Mouse (Mus musculus) forebrain, postnatal 0 days (tissue): ENCODE data around the gene Entpd1. TPM values are rescaled to one million over a fixed set of nuclear protein-coding genes. Genes with fewer than 3 reads are reported as not detected.

Source experiments
- ATAC-seq: fragments of 200-750 bp; cut with Nextera tagmentation; 2 replicates; pipeline ENCODE4 v1.8.0; 2017; ENCODE audit warnings: mild to moderate bottlenecking, moderate library complexity
- DNase-seq: peaks from one replicate; pipeline ENCODE4 v3.0.0-alpha.2; 2015
- H3K27ac ChIP-seq: fragments of 300-500 bp; sonication (generic); 2 replicates; pipeline ENCODE4 v1.5.1; 2014; ENCODE audit warnings: low read depth, mild to moderate bottlenecking, antibody characterized with exemption, low read length, moderate library complexity, mixed read lengths
- H3K27me3 ChIP-seq: fragments of 300-500 bp; sonication (generic); 2 replicates; pipeline ENCODE4 v1.6.1; 2014; ENCODE audit warnings: mild to moderate bottlenecking, low read length, mixed read lengths; ENCODE audit not compliant: insufficient read depth
- H3K36me3 ChIP-seq: fragments of 300-500 bp; sonication (generic); 2 replicates; pipeline ENCODE4 v1.6.1; 2014; ENCODE audit warnings: mild to moderate bottlenecking, moderate library complexity; ENCODE audit not compliant: insufficient read depth
- H3K4me1 ChIP-seq: fragments of 300-500 bp; sonication (generic); 2 replicates; pipeline ENCODE4 v1.6.1; 2014; ENCODE audit warnings: antibody characterized with exemption; ENCODE audit not compliant: insufficient read depth
- H3K4me2 ChIP-seq: fragments of 300-500 bp; sonication (generic); 2 replicates; pipeline ENCODE4 v1.6.1; 2014; ENCODE audit warnings: low read depth, mild to moderate bottlenecking, moderate library complexity
- H3K4me3 ChIP-seq: fragments of 300-500 bp; sonication (generic); 2 replicates; pipeline ENCODE4 v1.5.1; 2014; ENCODE audit warnings: low read depth, low read length, mixed read lengths
- H3K9ac ChIP-seq: fragments of 300-500 bp; sonication (generic); 2 replicates; pipeline ENCODE4 v1.6.1; 2014; ENCODE audit warnings: mild to moderate bottlenecking
- H3K9me3 ChIP-seq: fragments of 300-500 bp; sonication (generic); 2 replicates; pipeline ENCODE4 v1.6.1; 2016; ENCODE audit warnings: low read length
- CTCF ChIP-seq: sonication (generic); IDR thresholded peaks from 2 replicates; pipeline ENCODE4 v1.5.1; 2016; ENCODE audit warnings: antibody characterized with exemption, control low read depth, low read depth
- WGBS: fragments of 180-500 bp; shearing (Covaris S2); extraction: QIAGEN DNeasy Blood & Tissue Kit; methylation state at CpG from one replicate; pipeline ENCODE4 v1.1.7; 2014; 5-methylcytosine and 5-hydroxymethylcytosine counted together
- polyA plus RNA-seq: library from polyadenylated mRNA; unstranded; fragments of >200 nt; fragmentation: Nextera tagmentation; extraction: Ambion mirVana; gene quantifications from 2 replicates; pipeline ENCODE4 v1.2.1, GENCODE M21; 2015
- total RNA-seq: library from RNA; depleted of rRNA; stranded (reverse); fragments of >200 nt; gene quantifications from 2 replicates; pipeline ENCODE4 v1.2.3, GENCODE M21; 2014; rRNA removed

Gene Entpd1
- total and polyA plus RNA-seq, 2 experiments from 2014 or later = 6.1 to 12.5 TPM

DNA sequence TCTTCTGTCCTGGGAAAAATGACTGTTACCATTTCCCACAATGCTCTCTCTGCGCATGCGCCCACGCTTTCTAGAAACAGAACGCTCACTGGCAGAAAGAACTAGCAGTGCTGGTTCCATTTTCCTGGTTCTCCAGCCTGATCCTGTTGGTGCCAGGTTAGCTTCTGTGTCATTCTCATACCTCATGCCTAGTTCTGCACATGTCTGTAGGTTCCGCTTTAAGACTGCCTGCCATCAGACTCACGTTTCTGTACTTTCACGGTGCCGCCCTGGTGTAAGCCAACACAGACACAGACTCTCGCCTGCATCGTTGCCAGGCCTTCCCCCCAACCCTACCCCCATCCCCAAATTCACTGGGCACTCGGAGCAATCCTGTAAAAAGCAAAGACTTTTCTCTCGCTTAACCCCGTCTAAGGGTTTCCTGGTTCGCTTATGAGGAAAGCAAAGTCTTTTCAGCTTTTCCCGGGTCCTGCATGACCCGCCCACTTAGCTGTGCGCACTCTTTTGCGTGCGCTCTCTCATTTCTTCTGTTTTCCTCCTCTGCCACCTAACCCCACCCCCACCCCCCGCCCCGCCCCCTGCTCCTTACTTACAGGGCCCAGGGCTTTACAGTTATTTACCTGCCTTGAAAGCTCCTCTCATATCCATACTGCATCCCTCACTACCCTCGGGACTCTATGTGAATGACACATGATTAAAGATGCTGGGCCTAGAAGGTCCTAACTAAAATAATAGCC, 150.0 kb downstream of the Entpd1 start:
- H3K4me1 ChIP-seq = no peaks in the 10 kb centered on the region
- peak overlapping the region; percentile 47 for H3K4me2 ChIP-seq
- no peaks in the 10 kb centered on the region for H3K9me3 ChIP-seq
- H3K9ac ChIP-seq = peak overlapping the region; percentile 37
- 0 out of 2 replicates have a peak overlapping the region, but pooled peaks have one; percentile 40 for H3K27ac ChIP-seq
- WGBS = 36% methylated on average over 22 of the region's 22 CpGs
- no peak for TF ChIP-seq CTCF
- H3K27me3 ChIP-seq = no peaks in the 10 kb centered on the region
- ATAC-seq (peak; percentile 63), DNase-seq (peak; percentile 63)
- H3K36me3 ChIP-seq = no peaks in the 10 kb centered on the region
- peak overlapping the region; percentile 29 for H3K4me3 ChIP-seq

DNA sequence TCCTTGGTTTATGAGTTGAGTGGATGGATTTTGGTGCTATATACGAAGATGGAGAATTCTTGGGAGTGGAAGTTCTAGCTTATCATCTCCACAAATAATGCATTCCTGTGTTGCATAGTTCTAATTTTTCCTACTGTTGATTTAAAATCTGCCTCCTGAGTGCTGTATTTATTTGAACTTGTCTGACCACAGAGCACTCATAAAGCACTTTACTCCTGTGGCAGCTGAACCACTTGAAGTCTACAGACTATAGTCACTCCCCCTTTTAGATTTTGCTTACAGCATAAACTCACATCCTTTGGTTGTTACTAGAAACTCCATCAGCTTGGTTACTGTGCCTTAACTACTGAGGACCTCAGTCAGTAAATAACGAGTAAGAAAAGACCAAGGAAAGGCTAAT, 155.0 kb downstream of the Entpd1 start:
- Histone ChIP-seq H3K9ac (no peak overlapping the region), H3K9me3 (no peaks in the 10 kb centered on the region), H3K4me2 (no peak overlapping the region), H3K27ac (no peak overlapping the region), H3K4me1 (no peaks in the 10 kb centered on the region), H3K27me3 (no peaks in the 10 kb centered on the region), H3K4me3 (no peak overlapping the region), H3K36me3 (no peaks in the 10 kb centered on the region)
- 85% methylated on average over 2 of the region's 2 CpGs for WGBS
- TF ChIP-seq CTCF = no peak
- ATAC-seq (no peak), DNase-seq (no peak)

DNA sequence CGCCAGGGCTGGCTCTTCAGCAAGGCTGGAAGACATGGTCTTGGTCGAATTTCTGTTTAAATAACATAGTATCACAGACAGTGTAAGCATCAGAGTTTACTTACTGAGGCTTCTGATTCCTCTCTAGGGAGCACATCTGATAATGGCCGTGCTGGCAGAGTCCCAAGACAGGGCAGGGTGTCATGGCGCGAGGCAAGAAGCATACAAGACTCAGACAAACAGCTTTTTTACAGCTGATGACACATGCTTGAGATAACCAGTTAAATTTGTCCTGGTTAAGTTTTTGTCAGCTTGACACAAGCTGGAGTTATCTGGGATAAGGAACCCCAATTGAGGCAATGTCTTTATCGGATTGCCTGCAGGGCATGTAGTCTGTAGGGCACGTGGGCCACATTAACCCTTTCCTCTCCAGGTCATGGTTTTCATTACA, 157.2 kb downstream of the Entpd1 start:
- DNase-seq (no peak), ATAC-seq (no peak)
- WGBS = 43% methylated on average over 7 of the region's 7 CpGs
- no peak overlapping the region for H3K27ac ChIP-seq
- no peaks in the 10 kb centered on the region for H3K27me3 ChIP-seq
- no peak overlapping the region for H3K4me2 ChIP-seq
- H3K4me1 ChIP-seq = no peaks in the 10 kb centered on the region
- no peak overlapping the region for H3K4me3 ChIP-seq
- H3K9ac ChIP-seq = no peak overlapping the region
- H3K9me3 ChIP-seq = no peaks in the 10 kb centered on the region
- TF ChIP-seq CTCF = no peak
- no peaks in the 10 kb centered on the region for H3K36me3 ChIP-seq

DNA sequence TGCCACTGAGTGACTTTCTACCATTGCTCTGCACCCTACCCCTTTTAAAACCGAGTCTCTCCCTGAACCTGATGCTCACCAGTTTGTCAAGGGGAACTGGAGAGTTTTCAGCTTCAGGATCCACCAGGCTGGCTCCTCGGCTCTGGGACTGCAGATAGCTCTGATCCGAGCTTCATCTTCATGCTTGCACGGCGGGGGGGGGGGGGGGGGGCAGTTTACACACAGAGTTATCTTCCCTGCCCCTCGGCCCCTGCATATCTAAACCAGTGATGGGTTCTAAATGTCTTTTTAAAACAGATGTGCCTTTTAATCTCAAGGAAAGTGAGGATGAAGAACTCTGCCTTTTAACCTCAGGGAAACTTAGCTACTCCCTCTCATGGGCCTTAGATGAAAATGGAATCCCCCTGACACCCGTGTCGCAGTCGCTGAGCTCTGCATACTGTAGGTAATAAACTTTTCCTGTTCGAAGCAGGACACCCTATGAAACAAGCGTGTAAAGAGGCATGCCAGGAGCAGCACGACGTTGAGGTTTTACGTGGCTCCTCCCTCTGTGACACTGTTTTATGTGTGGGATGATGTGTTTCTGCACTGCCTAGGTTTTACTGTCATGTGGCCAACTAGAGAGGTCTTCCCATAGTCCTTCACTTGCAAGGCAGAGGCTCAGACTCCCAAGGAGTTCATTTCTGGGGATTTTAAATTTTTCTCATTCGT, 176.0 kb downstream of the Entpd1 start:
- no peak for TF ChIP-seq CTCF
- H3K4me1 ChIP-seq = no peaks in the 10 kb centered on the region
- H3K27ac ChIP-seq = no peak overlapping the region
- ATAC-seq = no peak
- no peak overlapping the region for H3K4me3 ChIP-seq
- H3K27me3 ChIP-seq = no peaks in the 10 kb centered on the region; the same call in 1 of the 2 replicates
- no peaks in the 10 kb centered on the region for H3K9me3 ChIP-seq
- H3K9ac ChIP-seq = no peak overlapping the region
- H3K4me2 ChIP-seq = no peak overlapping the region
- DNase-seq = no peak
- 79% methylated on average over 15 of the region's 15 CpGs for WGBS
- H3K36me3 ChIP-seq = no peaks in the 10 kb centered on the region

GRCm38 (mm10) chr19:40788715-40789084, 176.5 kb downstream of the Entpd1 start:
- H3K4me1 ChIP-seq = no peaks in the 10 kb centered on the region
- H3K9me3 ChIP-seq = no peaks in the 10 kb centered on the region
- WGBS = 62% methylated on average over 2 of the region's 2 CpGs
- no peak overlapping the region for H3K4me3 ChIP-seq
- no peak overlapping the region for H3K4me2 ChIP-seq
- H3K27ac ChIP-seq = no peak overlapping the region
- no peaks in the 10 kb centered on the region for H3K36me3 ChIP-seq
- H3K27me3 ChIP-seq = no peaks in the 10 kb centered on the region; the same call in 1 of the 2 replicates
- H3K9ac ChIP-seq = no peak overlapping the region
- ATAC-seq (no peak), DNase-seq (no peak)
- no peak for TF ChIP-seq CTCF

Other genes with a start within 250 kb of the Entpd1 start
- gene Sorbs1, start 98.6 kb upstream of the Entpd1 start, total RNA-seq = 51.8 and 54.4 TPM in 2 replicates
- 46.8 and 74.9 TPM in 2 replicates for gene Sorbs1, start 98.6 kb upstream of the Entpd1 start, polyA plus RNA-seq
- gene Aldh18a1, start 23.9 kb upstream of the Entpd1 start, total RNA-seq = 57.0 and 72.5 TPM in 2 replicates
- gene Aldh18a1, start 23.9 kb upstream of the Entpd1 start, polyA plus RNA-seq = 32.6 and 37.9 TPM in 2 replicates
- 25.6 and 28.0 TPM in 2 replicates for gene Tctn3, start 133 bp upstream of the Entpd1 start, total RNA-seq
- gene Tctn3, start 133 bp upstream of the Entpd1 start, polyA plus RNA-seq = 12.3 and 15.1 TPM in 2 replicates
- 0.24 and 1.7 TPM in 2 replicates for gene Cc2d2b, start 136.4 kb downstream of the Entpd1 start, total RNA-seq
- gene Cc2d2b, start 136.4 kb downstream of the Entpd1 start, polyA plus RNA-seq = 0.28 and 0.38 TPM in 2 replicates
- 10.5 and 12.1 TPM in 2 replicates for gene Ccnj, start 218.9 kb downstream of the Entpd1 start, total RNA-seq
- gene Ccnj, start 218.9 kb downstream of the Entpd1 start, polyA plus RNA-seq = 8.7 and 9.2 TPM in 2 replicates